Mouse (Mus musculus) embryonic facial prominence, embryonic 12.5 days (tissue): Measurements from ENCODE around the gene Pex11a. TPM values are rescaled to one million over a fixed set of nuclear protein-coding genes. Genes with fewer than 3 reads are reported as not detected.

Source experiments
- ATAC-seq: fragments of 200-750 bp; cut with Nextera tagmentation; 2 replicates; pipeline ENCODE4 v1.8.0; 2017; ENCODE audit not compliant: insufficient number of reproducible peaks, insufficient read depth, low FRiP score, low TSS enrichment
- H3K27ac ChIP-seq: fragments of 300-500 bp; sonication (generic); 2 replicates; pipeline ENCODE4 v1.5.1; 2016; ENCODE audit warnings: mild to moderate bottlenecking
- H3K27me3 ChIP-seq: fragments of 300-500 bp; sonication (generic); 2 replicates; pipeline ENCODE4 v1.6.1; 2016; ENCODE audit warnings: mild to moderate bottlenecking, moderate library complexity
- H3K36me3 ChIP-seq: fragments of 300-500 bp; sonication (generic); 2 replicates; pipeline ENCODE4 v1.6.1; 2016; ENCODE audit warnings: mild to moderate bottlenecking
- H3K4me1 ChIP-seq: fragments of 300-500 bp; sonication (generic); 2 replicates; pipeline ENCODE4 v1.6.1; 2016
- H3K4me2 ChIP-seq: fragments of 300-500 bp; sonication (generic); replicated peaks from 2 replicates; pipeline ENCODE4 v1.6.1; 2016; ENCODE audit warnings: mild to moderate bottlenecking, moderate library complexity
- H3K4me3 ChIP-seq: fragments of 300-500 bp; sonication (generic); 2 replicates; pipeline ENCODE4 v1.5.1; 2016; ENCODE audit warnings: mild to moderate bottlenecking
- H3K9ac ChIP-seq: fragments of 300-500 bp; sonication (generic); 2 replicates; pipeline ENCODE4 v1.6.1; 2016; ENCODE audit warnings: mild to moderate bottlenecking, moderate library complexity
- H3K9me3 ChIP-seq: fragments of 300-500 bp; sonication (generic); 2 replicates; pipeline ENCODE4 v1.6.1; 2016; ENCODE audit warnings: mild to moderate bottlenecking, moderate library complexity
- WGBS: fragments of 180-500 bp; shearing (Covaris S2); methylation state at CpG from one replicate; pipeline ENCODE4 v1.1.7; 2016; 5-methylcytosine and 5-hydroxymethylcytosine counted together
- polyA plus RNA-seq: library from polyadenylated mRNA; unstranded; fragments of >200 nt; fragmentation: Nextera tagmentation; extraction: Ambion mirVana; gene quantifications from 2 replicates; pipeline ENCODE4 v1.2.1, GENCODE M21; 2016

The Pex11a gene
- polyA plus RNA-seq, 1 experiment from 2014 or later = 11.9 TPM

GRCm38 (mm10) chr7:79734563-79734962 is 8.4 kb downstream of the Pex11a start:
- H3K27me3 ChIP-seq = 0 out of 2 replicates have a peak, but pooled peaks cover 3% of the 10 kb centered on the region
- no peak overlapping the region for H3K27ac ChIP-seq
- H3K4me1 ChIP-seq = no peaks in the 10 kb centered on the region
- H3K36me3 ChIP-seq = peaks cover 10% of the 10 kb centered on the region
- H3K4me3 ChIP-seq = no peak overlapping the region
- ATAC-seq = no peak
- no peaks in the 10 kb centered on the region for H3K9me3 ChIP-seq
- no peak overlapping the region for H3K4me2 ChIP-seq
- no peak overlapping the region for H3K9ac ChIP-seq
- 75% methylated on average over 8 of the region's 8 CpGs for WGBS

GRCm38 (mm10) chr7:79732622-79733021 is 10.3 kb downstream of the Pex11a start, which contains the start of gene Plin1:
TSS of gene Plin1 (minus strand) at chr7:79732903.
- Histone ChIP-seq H3K4me1 (no peaks in the 10 kb centered on the region), H3K27me3 (0 out of 2 replicates have a peak, but pooled peaks cover 3% of the 10 kb centered on the region), H3K4me2 (no peak within 1 kb of the TSS), H3K9ac (no peak within 1 kb of the TSS), H3K4me3 (no peak within 1 kb of the TSS), H3K36me3 (peaks cover 10% of the 10 kb centered on the region), H3K9me3 (no peaks in the 10 kb centered on the region), H3K27ac (no peak within 1 kb of the TSS)
- ATAC-seq = no peak
- 49% methylated on average over 4 of the region's 4 CpGs for WGBS

GRCm38 (mm10) chr7:79731438-79731837 is 11.5 kb downstream of the Pex11a start:
- H3K27me3 ChIP-seq = 0 out of 2 replicates have a peak, but pooled peaks cover 3% of the 10 kb centered on the region
- H3K4me1 ChIP-seq = no peaks in the 10 kb centered on the region
- no peak for ATAC-seq
- 79% methylated on average over 13 of the region's 13 CpGs for WGBS
- no peak overlapping the region for H3K9ac ChIP-seq
- no peak overlapping the region for H3K4me3 ChIP-seq
- H3K27ac ChIP-seq = no peak overlapping the region
- H3K36me3 ChIP-seq = peaks cover 5% of the 10 kb centered on the region
- H3K4me2 ChIP-seq = no peak overlapping the region
- H3K9me3 ChIP-seq = no peaks in the 10 kb centered on the region

- H3K4me2 ChIP-seq = no peak overlapping the region
- ATAC-seq = peak; percentile 17; the same call in 1 of the 2 replicates
- peaks cover 8% of the 10 kb centered on the region; the same call in 1 of the 2 replicates for H3K27me3 ChIP-seq
- H3K27ac ChIP-seq = no peak overlapping the region
- H3K4me3 ChIP-seq = no peak overlapping the region
- H3K4me1 ChIP-seq = no peaks in the 10 kb centered on the region
- no peak overlapping the region for H3K9ac ChIP-seq
- 0 out of 2 replicates have a peak, but pooled peaks cover 3% of the 10 kb centered on the region for H3K36me3 ChIP-seq
- WGBS = 57% methylated on average over 11 of the region's 11 CpGs
- no peaks in the 10 kb centered on the region for H3K9me3 ChIP-seq
These were observed 13.1 kb downstream of the Pex11a start for GRCm38 (mm10) chr7:79729743-79730370.

GRCm38 (mm10) chr7:79729169-79729568 is 13.8 kb downstream of the Pex11a start:
- Histone ChIP-seq H3K36me3 (no peaks in the 10 kb centered on the region), H3K4me1 (no peaks in the 10 kb centered on the region), H3K9me3 (no peaks in the 10 kb centered on the region), H3K4me2 (no peak overlapping the region), H3K4me3 (no peak overlapping the region), H3K27me3 (peaks cover 8% of the 10 kb centered on the region; the same call in 1 of the 2 replicates), H3K9ac (no peak overlapping the region), H3K27ac (no peak overlapping the region)
- no peak for ATAC-seq
- 5% methylated on average over 8 of the region's 8 CpGs for WGBS

- Histone ChIP-seq H3K4me2 (no peak overlapping the region), H3K36me3 (no peaks in the 10 kb centered on the region), H3K27ac (no peak overlapping the region), H3K27me3 (peaks cover 15% of the 10 kb centered on the region), H3K4me3 (no peak overlapping the region), H3K4me1 (no peaks in the 10 kb centered on the region), H3K9ac (no peak overlapping the region), H3K9me3 (no peaks in the 10 kb centered on the region)
- no peak for ATAC-seq
- 37% methylated on average over 6 of the region's 6 CpGs for WGBS
These were observed 14.7 kb downstream of the Pex11a start for GRCm38 (mm10) chr7:79728219-79728618.

DNA sequence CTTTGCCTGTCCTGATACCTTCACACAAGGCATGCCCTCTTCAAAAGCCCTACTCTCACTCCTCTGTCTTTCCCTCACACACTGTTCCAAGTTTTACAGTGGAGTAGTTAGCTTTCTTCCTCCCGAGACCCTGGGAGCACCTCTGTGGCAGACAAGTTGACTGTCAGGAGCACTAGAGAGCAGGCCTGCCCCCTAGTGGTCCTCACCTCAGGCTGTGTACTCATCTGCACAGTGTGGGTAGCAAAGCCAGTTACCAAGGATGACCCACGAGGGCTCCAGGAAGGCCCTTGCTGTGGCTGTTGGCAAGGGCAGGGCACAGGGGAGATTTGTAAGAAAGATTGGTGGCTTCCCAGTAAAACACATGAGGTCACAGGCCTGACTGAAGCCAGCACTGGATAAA is 15.8 kb downstream of the Pex11a start:
- H3K9ac ChIP-seq = no peak overlapping the region
- H3K9me3 ChIP-seq = no peaks in the 10 kb centered on the region
- H3K4me1 ChIP-seq = 0 out of 2 replicates have a peak, but pooled peaks cover under 1% of the 10 kb centered on the region
- H3K27me3 ChIP-seq = peaks cover 22% of the 10 kb centered on the region
- no peak overlapping the region for H3K4me2 ChIP-seq
- no peak overlapping the region for H3K27ac ChIP-seq
- ATAC-seq = no peak
- no peak overlapping the region for H3K4me3 ChIP-seq
- no peaks in the 10 kb centered on the region for H3K36me3 ChIP-seq
- 9% methylated on average over 2 of the region's 2 CpGs for WGBS

DNA sequence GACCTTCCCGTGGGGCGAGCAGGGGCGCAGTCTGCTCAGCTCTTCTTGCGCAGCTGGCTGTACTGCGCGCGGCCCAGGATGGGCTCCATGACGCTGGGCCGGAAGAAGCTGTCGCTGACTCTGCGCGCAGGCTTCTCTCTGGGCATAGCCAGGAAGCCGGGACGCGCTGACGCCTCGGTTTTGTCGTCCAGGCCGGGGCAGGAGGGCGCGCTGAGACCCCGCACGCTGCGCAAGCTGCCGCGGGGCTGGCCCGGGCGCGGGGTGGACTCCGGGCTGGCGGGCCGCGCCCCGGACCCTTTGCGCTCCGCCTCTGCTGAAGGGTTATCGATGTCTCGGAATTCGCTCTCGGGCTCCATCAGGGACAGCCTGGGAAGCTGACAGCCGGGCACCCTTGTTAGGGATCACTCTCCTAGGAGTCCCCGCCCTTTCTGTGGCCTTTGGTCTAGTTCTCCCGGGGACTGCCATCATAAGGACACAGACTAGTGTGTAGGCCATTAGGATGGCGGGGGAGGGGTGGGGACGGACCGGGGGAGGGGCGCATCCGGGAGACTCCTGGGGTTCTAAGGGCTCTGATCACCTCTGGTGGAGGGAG is 21.4 kb downstream of the Pex11a start:
- peaks cover 32% of the 10 kb centered on the region for H3K27me3 ChIP-seq
- peak overlapping the region; percentile 62 for H3K4me3 ChIP-seq
- under 1% methylated on average over 48 of the region's 48 CpGs for WGBS

DNA sequence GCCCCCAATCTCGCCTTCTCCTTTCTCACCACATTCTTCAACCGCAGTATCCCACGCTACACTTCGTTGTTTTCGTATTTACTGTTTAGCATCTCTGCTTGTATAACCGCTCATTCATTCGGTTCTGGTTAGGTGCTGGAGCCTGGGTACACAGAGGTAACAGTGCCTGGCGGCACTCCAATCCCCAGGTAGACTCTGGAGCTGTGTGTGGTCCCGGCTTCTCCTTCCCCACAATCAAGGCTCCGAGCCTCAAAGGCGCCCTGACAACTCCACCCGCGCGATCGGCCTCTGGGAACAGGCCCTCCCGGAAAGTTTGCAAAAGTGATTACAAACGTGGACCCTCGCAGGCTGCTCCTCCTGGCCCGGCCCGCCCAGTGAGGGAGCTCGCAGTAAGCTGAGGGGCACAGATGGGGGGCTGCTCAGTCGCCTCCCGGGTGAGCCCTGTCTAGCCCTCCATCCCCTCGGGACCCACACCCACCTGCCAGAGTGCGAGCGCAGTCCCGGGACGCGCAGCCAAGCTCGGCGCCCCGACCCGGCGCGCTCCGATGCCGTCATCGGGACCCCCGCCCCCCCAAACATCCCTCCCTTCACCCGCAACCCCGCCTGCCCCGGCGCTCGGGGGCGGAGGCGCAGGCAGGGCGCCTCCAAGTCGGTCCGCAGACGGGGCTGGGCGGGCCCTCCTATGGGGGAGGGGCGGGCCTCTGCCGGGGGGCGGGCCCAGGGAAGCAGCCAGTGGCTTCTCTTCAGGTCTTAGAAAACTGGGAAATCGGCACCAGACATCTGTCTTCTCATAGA is 27.5 kb downstream of the Pex11a start, which contains the start of gene Kif7:
Gene Kif7 (minus strand): TSS at position 534 of the 795 bp plus-strand sequence.
- Histone ChIP-seq H3K27me3 (peaks cover 20% of the 10 kb centered on the region), H3K36me3 (peaks cover 4% of the 10 kb centered on the region; the same call in 1 of the 2 replicates), H3K9ac (peak within 1 kb of the TSS; percentile 77), H3K27ac (0 out of 2 replicates have a peak within 1 kb of the TSS, but pooled peaks have one; percentile 41), H3K4me2 (peak within 1 kb of the TSS; percentile 80), H3K9me3 (no peaks in the 10 kb centered on the region), H3K4me1 (peaks cover 15% of the 10 kb centered on the region; the same call in 1 of the 2 replicates), H3K4me3 (peak within 1 kb of the TSS; percentile 80)
- WGBS = under 1% methylated on average over 49 of the region's 55 CpGs
- ATAC-seq = peak; percentile 91

More for the DNA sequence above, 21.4 kb downstream of the Pex11a start:
- Histone ChIP-seq H3K4me1 (peaks cover 3% of the 10 kb centered on the region; the same call in 1 of the 2 replicates), H3K9ac (peak overlapping the region; percentile 68), H3K9me3 (no peaks in the 10 kb centered on the region), H3K4me2 (peak overlapping the region; percentile 89), H3K27ac (no peak overlapping the region), H3K36me3 (no peaks in the 10 kb centered on the region)
- ATAC-seq = peak; percentile 73

GRCm38 (mm10) chr7:79710831-79711230 is 32.1 kb downstream of the Pex11a start:
- Histone ChIP-seq H3K4me2 (peak overlapping the region; percentile 69), H3K27me3 (peaks cover 26% of the 10 kb centered on the region), H3K4me3 (0 out of 2 replicates have a peak overlapping the region, but pooled peaks have one; percentile 40), H3K9me3 (no peaks in the 10 kb centered on the region), H3K9ac (no peak overlapping the region), H3K4me1 (peaks cover 15% of the 10 kb centered on the region; the same call in 1 of the 2 replicates), H3K27ac (no peak overlapping the region), H3K36me3 (peaks cover 36% of the 10 kb centered on the region)
- no peak for ATAC-seq
- WGBS = 38% methylated on average over 17 of the region's 17 CpGs

- H3K27me3 ChIP-seq = peaks cover 26% of the 10 kb centered on the region
- under 1% methylated on average over 55 of the region's 55 CpGs for WGBS
- peak overlapping the region; percentile 40 for H3K4me3 ChIP-seq
- peak; percentile 31; the same call in 1 of the 2 replicates for ATAC-seq
- H3K4me2 ChIP-seq = peak overlapping the region; percentile 69
- H3K36me3 ChIP-seq = peaks cover 42% of the 10 kb centered on the region
- no peaks in the 10 kb centered on the region for H3K9me3 ChIP-seq
- H3K4me1 ChIP-seq = peaks cover 15% of the 10 kb centered on the region; the same call in 1 of the 2 replicates
- H3K9ac ChIP-seq = peak overlapping the region; percentile 62
- H3K27ac ChIP-seq = no peak overlapping the region
These were observed 32.8 kb downstream of the Pex11a start for GRCm38 (mm10) chr7:79710130-79710607.
